Mouse (Mus musculus): ENCODE results near the gene Itga8.

The Itga8 gene

GRCm38 (mm10) chr2:12294060-12294459 lies 7.7 kb downstream of the Itga8 start:
- peak; percentile 12 for DNase-seq (ENCODE audit: low spot score)

- DNase-seq (ENCODE audit: low spot score): no peak
These were observed 8.3 kb downstream of the Itga8 start for GRCm38 (mm10) chr2:12293458-12293857.

GRCm38 (mm10) chr2:12292023-12292820 lies 9.5 kb downstream of the Itga8 start:
- no peak for DNase-seq (ENCODE audit: low spot score)

- peak; percentile 29 for DNase-seq (ENCODE audit: low spot score)
These were observed 11.5 kb downstream of the Itga8 start for GRCm38 (mm10) chr2:12290235-12290634.

- DNase-seq (ENCODE audit: low spot score): no peak
These were observed 13.9 kb downstream of the Itga8 start for GRCm38 (mm10) chr2:12287831-12288230.

GRCm38 (mm10) chr2:12280664-12281063 lies 21.1 kb downstream of the Itga8 start:
- DNase-seq (ENCODE audit: low spot score): no peak

- no peak for DNase-seq (ENCODE audit: low spot score)
These were observed 22.6 kb downstream of the Itga8 start for GRCm38 (mm10) chr2:12279070-12279612.

- no peak for DNase-seq (ENCODE audit: low spot score)
These were observed 44.9 kb downstream of the Itga8 start for GRCm38 (mm10) chr2:12256635-12257317.

GRCm38 (mm10) chr2:12255901-12256300 lies 45.8 kb downstream of the Itga8 start:
- no peak for DNase-seq (ENCODE audit: low spot score)

GRCm38 (mm10) chr2:12235345-12235744 lies 66.4 kb downstream of the Itga8 start:
- DNase-seq (ENCODE audit: low spot score): no peak

GRCm38 (mm10) chr2:12229721-12230120 lies 72.0 kb downstream of the Itga8 start:
- peak; percentile 32 for DNase-seq (ENCODE audit: low spot score)

- no peak for DNase-seq (ENCODE audit: low spot score)
These were observed 73.4 kb downstream of the Itga8 start for GRCm38 (mm10) chr2:12228335-12228734.

- DNase-seq (ENCODE audit: low spot score): no peak
These were observed 74.5 kb downstream of the Itga8 start for GRCm38 (mm10) chr2:12227243-12227642.

- no peak for DNase-seq (ENCODE audit: low spot score)
These were observed 75.4 kb downstream of the Itga8 start for GRCm38 (mm10) chr2:12226367-12226766.

- DNase-seq (ENCODE audit: low spot score): no peak
These were observed 80.1 kb downstream of the Itga8 start for GRCm38 (mm10) chr2:12221671-12222070.

GRCm38 (mm10) chr2:12213464-12213790 lies 88.3 kb downstream of the Itga8 start:
- DNase-seq (ENCODE audit: low spot score): no peak

GRCm38 (mm10) chr2:12212662-12213463 lies 88.9 kb downstream of the Itga8 start:
- peak; percentile 40 for DNase-seq (ENCODE audit: low spot score)

GRCm38 (mm10) chr2:12208142-12208541 lies 93.6 kb downstream of the Itga8 start:
- no peak for DNase-seq (ENCODE audit: low spot score)

GRCm38 (mm10) chr2:12206353-12206752 lies 95.4 kb downstream of the Itga8 start:
- no peak for DNase-seq (ENCODE audit: low spot score)

- DNase-seq (ENCODE audit: low spot score): no peak
These were observed 95.8 kb downstream of the Itga8 start for GRCm38 (mm10) chr2:12205875-12206274.

- DNase-seq (ENCODE audit: low spot score): no peak
These were observed 98.5 kb downstream of the Itga8 start for GRCm38 (mm10) chr2:12203231-12203630.

- no peak for DNase-seq (ENCODE audit: low spot score)
These were observed 103.0 kb downstream of the Itga8 start for GRCm38 (mm10) chr2:12198699-12199098.

All from adipocyte (in vitro differentiated cells).